Mouse (Mus musculus) cerebellum, adult 2 months (tissue): Measurements from ENCODE around the gene Defa25.
"Not testable (repeated sequence)": the region's sequence is repeated elsewhere in the genome, so short reads cannot be mapped to it uniquely, and the experiment has no call there.

ENCODE experiments used
- CTCF ChIP-seq: fragments of 200-500 bp; IDR thresholded peaks from 2 replicates; pipeline ENCODE4 v1.5.1; 2011; ENCODE audit warnings: low read depth, mild to moderate bottlenecking, control low read depth, low read length, moderate library complexity, borderline replicate concordance; ENCODE audit not compliant: insufficient read depth
- POLR2A ChIP-seq: fragments of 200-500 bp; IDR thresholded peaks from 2 replicates; pipeline ENCODE4 v1.6.1; 2011; ENCODE audit warnings: low read length, control low read depth, borderline replicate concordance; ENCODE audit not compliant: insufficient read depth

- not testable (repeated sequence) for TF ChIP-seq CTCF, POLR2A
These were observed at the start of gene Defa25 for GRCm38 (mm10) chr8:21084142-21084541.
